Mouse (Mus musculus): ENCODE results near the gene Sgpp1. TPM values are rescaled to one million over a fixed set of nuclear protein-coding genes. Genes with fewer than 3 reads are reported as not detected.
"Not testable (repeated sequence)": the region's sequence is repeated elsewhere in the genome, so short reads cannot be mapped to it uniquely, and the experiment has no call there.

The Sgpp1 gene
- polyA plus RNA-seq, 1 experiment from 2014 or later, result 8.0 TPM

DNA sequence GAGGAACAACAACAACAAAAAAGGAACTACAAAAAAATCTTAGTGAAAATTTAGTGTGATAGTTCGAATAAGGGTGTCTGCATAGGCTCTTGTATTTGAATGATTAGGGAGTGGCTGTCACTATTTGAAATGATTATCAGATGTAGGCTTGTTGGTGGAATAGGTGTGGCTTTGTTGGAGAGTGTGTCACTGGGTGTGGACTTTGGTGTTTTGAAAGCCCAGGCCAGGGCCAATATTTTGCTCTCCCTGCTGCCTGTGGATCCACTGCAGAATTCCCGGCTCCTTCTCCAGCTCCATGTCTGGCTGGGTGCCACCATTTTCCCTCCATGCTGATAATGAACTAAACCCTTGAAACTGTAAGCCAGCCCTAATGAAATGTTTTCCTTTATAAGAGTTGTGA, 26.0 kb downstream of the Sgpp1 start:
- no peaks in the 10 kb centered on the region for H3K4me1 ChIP-seq (replicated peaks)
- H3K9ac ChIP-seq, result no peak overlapping the region
- H3K27me3 ChIP-seq, result no peaks in the 10 kb centered on the region
- H3K36me3 ChIP-seq, result peaks cover 5% of the 10 kb centered on the region; the same call in 1 of the 2 replicates
- ATAC-seq (ENCODE audit: low read depth), result no peak
- no peak overlapping the region for H3K27ac ChIP-seq (replicated peaks)
- no peaks in the 10 kb centered on the region for H3K9me3 ChIP-seq
- H3K4me2 ChIP-seq, result no peak overlapping the region
- H3K4me3 ChIP-seq, result no peak overlapping the region
- WGBS, result 93% methylated on average over 2 of the region's 2 CpGs

DNA sequence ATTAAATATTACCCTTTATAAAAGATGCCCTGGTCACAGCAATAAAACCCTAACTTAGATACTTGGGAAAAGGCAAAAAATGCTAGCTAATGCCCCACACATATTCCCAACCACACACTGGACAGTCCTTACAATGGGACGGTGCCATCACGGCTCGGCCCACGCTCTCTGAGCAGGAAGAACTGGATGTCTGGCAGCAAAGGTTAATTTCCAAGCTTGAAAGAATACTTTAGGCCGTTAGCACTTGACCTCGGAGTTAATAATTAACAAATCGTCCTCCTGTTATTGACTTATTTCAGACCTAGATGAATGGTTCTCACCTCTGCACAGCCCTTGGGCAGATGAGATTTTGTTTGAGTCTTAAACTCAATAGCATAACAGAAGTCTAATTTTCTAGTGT, 28.9 kb downstream of the Sgpp1 start:
- Histone ChIP-seq H3K27ac (replicated peaks) (no peak overlapping the region), H3K4me3 (no peak overlapping the region), H3K36me3 (no peaks in the 10 kb centered on the region), H3K9me3 (no peaks in the 10 kb centered on the region), H3K9ac (no peak overlapping the region), H3K4me2 (no peak overlapping the region), H3K4me1 (replicated peaks) (peaks cover 5% of the 10 kb centered on the region), H3K27me3 (no peaks in the 10 kb centered on the region)
- no peak for ATAC-seq (ENCODE audit: low read depth)
- WGBS, result 79% methylated on average over 7 of the region's 7 CpGs

DNA sequence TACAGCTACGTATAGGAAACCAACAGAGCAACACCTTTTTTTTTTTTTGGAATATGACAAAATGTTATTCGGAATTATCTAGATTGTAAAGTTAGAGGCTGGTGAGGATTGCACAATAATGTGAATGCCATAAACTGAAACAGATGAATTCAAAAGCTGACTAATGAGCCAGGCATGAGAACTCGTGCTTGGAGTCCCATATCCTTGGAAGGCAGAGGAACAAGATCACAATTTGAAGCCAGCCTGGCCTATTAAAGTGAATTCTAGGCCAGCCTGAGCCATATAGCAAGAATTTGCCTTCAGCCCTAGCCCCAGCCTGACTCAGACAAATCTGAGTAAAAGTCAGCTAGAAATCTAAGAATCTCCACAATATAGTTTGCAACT, 32.8 kb downstream of the Sgpp1 start:
- WGBS, result 87% methylated on average over 3 of the region's 3 CpGs
- no peak overlapping the region for H3K9ac ChIP-seq
- H3K4me2 ChIP-seq, result no peak overlapping the region
- peaks cover 13% of the 10 kb centered on the region for H3K4me1 ChIP-seq (replicated peaks)
- H3K27ac ChIP-seq (replicated peaks), result no peak overlapping the region
- H3K36me3 ChIP-seq, result no peaks in the 10 kb centered on the region
- no peak overlapping the region for H3K4me3 ChIP-seq
- H3K9me3 ChIP-seq, result 0 out of 2 replicates have a peak, but pooled peaks cover 4% of the 10 kb centered on the region
- ATAC-seq (ENCODE audit: low read depth), result no peak
- H3K27me3 ChIP-seq, result no peaks in the 10 kb centered on the region

DNA sequence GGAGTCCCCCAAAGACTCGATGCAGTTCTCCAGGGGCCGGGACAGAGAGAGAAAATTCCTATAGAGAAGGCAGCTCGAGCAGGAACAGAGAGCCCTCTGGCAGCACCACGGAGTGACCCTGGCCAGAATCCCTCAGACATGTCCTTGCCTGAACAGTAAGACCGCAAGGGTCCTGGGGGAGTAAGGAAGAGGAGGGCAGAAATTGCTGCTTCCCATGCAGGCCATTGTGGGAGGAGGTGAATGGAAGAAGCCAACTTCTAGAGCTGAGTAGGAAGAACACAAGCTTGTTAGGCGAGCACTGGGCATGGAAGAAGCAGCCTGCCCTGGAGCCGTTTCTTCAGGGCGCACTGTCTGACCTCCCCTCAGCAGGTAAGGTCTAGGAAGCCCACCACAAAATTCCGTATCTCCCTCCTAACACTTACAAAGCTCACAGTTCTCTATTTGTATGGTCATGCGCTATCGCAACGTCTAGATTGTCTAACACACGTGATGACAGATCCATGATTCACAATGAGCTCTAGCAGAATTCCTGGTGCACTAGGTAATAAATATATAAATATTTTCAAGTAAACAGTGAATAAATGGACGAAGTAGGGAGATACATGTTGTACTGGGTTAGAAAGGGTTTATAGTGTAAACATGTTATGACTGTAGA, 33.3 kb downstream of the Sgpp1 start:
- no peaks in the 10 kb centered on the region for H3K27me3 ChIP-seq
- ATAC-seq (ENCODE audit: low read depth), result no peak
- no peaks in the 10 kb centered on the region for H3K36me3 ChIP-seq
- H3K9ac ChIP-seq, result peak overlapping the region; percentile 52
- peak overlapping the region; percentile 46 for H3K4me2 ChIP-seq
- H3K9me3 ChIP-seq, result 0 out of 2 replicates have a peak, but pooled peaks cover 4% of the 10 kb centered on the region
- 72% methylated on average over 14 of the region's 14 CpGs for whole genome bisulfite sequencing
- H3K4me3 ChIP-seq, result peak overlapping the region; percentile 23
- H3K4me1 ChIP-seq (replicated peaks), result peaks cover 13% of the 10 kb centered on the region
- H3K27ac ChIP-seq (replicated peaks), result no peak overlapping the region

DNA sequence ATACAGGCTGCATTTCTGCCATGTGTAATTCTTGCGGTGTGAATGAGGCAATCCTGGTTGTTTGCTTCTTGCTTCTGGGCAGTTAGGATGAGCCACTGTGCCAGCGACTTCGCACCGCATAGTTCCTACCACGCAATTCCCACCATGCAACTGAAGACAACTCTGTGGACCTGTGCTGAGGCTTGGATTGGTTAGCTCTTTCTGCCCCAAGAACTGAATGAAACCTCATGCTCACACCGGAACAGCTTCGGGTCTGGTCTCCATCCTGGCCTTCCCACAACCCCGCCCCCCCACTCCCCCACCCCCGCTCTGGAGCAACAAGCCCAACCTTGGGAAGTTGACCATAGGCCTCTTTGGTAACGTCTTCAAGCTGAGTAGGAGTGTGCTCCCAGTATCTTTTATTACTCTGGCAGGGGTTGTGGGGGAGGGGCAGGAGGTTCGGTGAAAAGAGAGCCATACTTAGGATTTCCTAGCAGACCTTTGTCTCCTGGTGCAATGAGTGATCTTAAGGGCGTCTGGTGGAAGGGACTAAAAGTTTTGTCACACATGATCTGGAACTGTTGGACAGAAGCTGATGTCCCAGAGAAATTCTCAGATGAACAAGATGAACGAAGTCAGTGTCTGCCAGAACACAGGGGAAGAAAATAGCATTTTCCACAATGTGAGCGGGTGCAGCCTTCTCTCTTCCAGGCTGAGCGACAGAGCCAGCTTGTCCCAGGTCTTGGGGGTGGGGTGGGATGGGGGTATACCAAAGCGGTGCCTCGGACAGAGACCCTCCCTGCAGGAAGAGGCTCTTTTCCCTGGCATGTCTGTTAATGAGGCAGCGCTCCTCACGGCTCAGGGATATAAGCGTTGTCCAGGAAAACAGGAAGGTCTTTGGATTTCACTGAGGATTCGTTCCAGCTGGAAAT, 34.1 kb downstream of the Sgpp1 start:
- peak; percentile 43; the same call in 1 of the 2 replicates for ATAC-seq (ENCODE audit: low read depth)
- Histone ChIP-seq H3K9me3 (0 out of 2 replicates have a peak, but pooled peaks cover 4% of the 10 kb centered on the region), H3K27ac (replicated peaks) (no peak overlapping the region), H3K4me3 (peak overlapping the region; percentile 23), H3K36me3 (no peaks in the 10 kb centered on the region), H3K9ac (peak overlapping the region; percentile 52), H3K4me2 (peak overlapping the region; percentile 46), H3K4me1 (replicated peaks) (peaks cover 13% of the 10 kb centered on the region), H3K27me3 (no peaks in the 10 kb centered on the region)
- 33% methylated on average over 21 of the region's 21 CpGs for WGBS

DNA sequence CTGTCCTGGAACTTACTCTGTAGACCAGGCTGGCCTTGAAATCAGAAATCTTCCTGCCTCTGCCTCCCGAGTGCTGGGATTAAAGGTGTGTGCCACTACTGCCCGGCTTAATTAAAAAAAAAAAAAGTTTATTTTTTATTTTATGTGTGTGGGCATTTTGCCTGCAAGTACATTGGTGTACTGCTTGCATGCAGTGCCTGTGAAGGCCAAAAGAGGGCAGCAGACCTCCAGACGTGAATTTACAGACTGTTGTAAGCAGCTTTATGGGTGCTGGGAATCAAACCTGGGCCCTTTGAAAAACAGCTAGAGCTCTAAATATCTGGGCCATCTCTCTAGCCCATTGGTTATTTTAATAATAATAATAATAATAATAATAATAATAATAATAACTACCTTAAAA, 36.8 kb downstream of the Sgpp1 start:
- Histone ChIP-seq H3K4me2 (no peak overlapping the region), H3K27ac (replicated peaks) (no peak overlapping the region), H3K4me3 (no peak overlapping the region), H3K4me1 (replicated peaks) (peaks cover 13% of the 10 kb centered on the region), H3K9me3 (0 out of 2 replicates have a peak, but pooled peaks cover 4% of the 10 kb centered on the region), H3K36me3 (no peaks in the 10 kb centered on the region), H3K9ac (no peak overlapping the region), H3K27me3 (no peaks in the 10 kb centered on the region)
- WGBS, result 94% methylated on average over 3 of the region's 3 CpGs
- no peak for ATAC-seq (ENCODE audit: low read depth)

DNA sequence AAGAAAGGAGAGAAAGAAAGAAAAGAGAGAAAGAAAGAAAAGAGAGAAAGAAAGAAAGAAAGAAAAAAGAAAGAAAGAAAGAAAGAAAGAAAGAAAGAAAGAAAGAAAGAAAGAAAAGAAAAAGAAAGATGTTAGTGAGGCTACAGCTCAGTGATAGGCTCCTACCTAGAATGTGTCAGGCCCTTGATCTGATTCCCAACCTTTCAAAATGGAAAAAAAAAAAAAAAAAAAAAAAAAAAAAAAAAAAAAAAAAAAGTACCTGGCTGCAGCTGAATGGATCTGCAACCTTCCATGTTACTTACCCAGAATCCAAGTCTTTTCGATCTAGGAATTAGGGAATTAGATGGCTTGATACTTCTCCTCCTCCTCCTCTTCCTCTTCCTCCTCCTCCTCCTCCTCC, 39.7 kb downstream of the Sgpp1 start:
- not testable (repeated sequence) for H3K9me3 ChIP-seq; H3K9ac ChIP-seq; H3K4me3 ChIP-seq; H3K4me1 ChIP-seq (replicated peaks); H3K36me3 ChIP-seq; ATAC-seq (ENCODE audit: low read depth); H3K4me2 ChIP-seq; H3K27ac ChIP-seq (replicated peaks); H3K27me3 ChIP-seq
- WGBS, result 95% methylated on average over 1 of the region's 1 CpGs

DNA sequence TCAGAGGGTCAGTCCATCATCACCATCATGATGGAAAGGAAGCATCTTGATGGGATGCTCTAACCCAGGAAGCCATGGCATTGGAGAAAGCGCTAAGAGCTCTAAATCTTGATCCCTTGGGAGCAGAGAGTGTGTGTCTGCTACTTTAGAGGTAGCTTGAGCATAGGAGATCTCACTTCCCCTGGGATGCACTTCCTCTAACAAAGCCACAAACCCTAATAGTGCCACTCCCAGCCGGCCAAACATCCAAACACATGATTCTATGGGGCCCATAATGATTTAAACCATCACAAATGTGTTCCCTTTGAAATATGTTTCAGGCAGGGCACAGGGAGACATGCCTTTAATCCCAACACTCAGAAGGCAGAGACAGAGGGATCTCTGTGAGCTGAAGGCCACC, 46.5 kb downstream of the Sgpp1 start:
- no peak overlapping the region for H3K4me3 ChIP-seq
- WGBS, result 91% methylated on average over 2 of the region's 2 CpGs
- H3K4me2 ChIP-seq, result no peak overlapping the region
- H3K27ac ChIP-seq (replicated peaks), result no peak overlapping the region
- no peak overlapping the region for H3K9ac ChIP-seq
- H3K4me1 ChIP-seq (replicated peaks), result no peaks in the 10 kb centered on the region
- no peaks in the 10 kb centered on the region for H3K27me3 ChIP-seq
- no peak for ATAC-seq (ENCODE audit: low read depth)
- no peaks in the 10 kb centered on the region for H3K36me3 ChIP-seq
- H3K9me3 ChIP-seq, result no peaks in the 10 kb centered on the region

DNA sequence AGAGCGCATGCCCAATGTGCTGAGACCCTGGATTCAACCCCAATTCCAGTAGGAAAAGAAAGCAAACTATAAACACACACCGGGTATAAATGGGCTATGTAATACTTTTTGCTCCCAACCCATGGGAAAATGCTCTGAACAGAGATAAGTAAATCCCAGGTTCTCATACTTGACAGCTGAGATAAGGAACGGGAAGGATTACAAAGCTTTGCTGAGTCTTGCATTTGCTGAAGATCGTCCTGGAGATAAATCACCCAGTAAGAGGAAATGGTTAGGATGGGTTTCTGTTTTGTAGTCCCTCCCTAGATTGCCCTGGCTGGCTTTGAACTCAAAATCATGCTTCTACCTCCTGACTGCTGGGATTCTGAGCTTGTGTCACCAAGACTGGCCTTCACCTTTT, 48.2 kb downstream of the Sgpp1 start:
- no peak for ATAC-seq (ENCODE audit: low read depth)
- Histone ChIP-seq H3K4me2 (no peak overlapping the region), H3K4me1 (replicated peaks) (no peaks in the 10 kb centered on the region), H3K4me3 (no peak overlapping the region), H3K9ac (no peak overlapping the region), H3K9me3 (no peaks in the 10 kb centered on the region), H3K27ac (replicated peaks) (no peak overlapping the region), H3K27me3 (no peaks in the 10 kb centered on the region), H3K36me3 (no peaks in the 10 kb centered on the region)
- WGBS, result 83% methylated on average over 4 of the region's 4 CpGs

DNA sequence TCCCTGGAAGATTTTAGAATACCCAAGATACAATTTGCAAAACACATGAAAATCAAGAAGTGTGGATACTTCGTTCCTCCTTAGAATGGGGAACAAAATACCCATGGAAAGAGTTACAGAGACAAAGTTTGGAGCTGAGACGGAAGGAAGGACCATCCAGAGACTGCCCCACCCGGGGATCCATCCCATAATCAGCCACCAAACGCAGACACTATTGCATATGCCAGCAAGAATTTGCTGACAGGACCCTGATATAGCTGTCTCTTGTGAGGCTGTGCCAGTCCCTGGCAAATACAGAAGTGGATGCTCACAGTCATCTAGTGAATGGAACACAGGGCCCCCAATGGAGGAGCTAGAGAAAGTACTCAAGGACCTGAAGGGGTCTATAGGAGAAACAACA, 51.5 kb downstream of the Sgpp1 start:
- H3K9ac ChIP-seq; ATAC-seq (ENCODE audit: low read depth); H3K36me3 ChIP-seq; H3K9me3 ChIP-seq; H3K4me2 ChIP-seq; H3K4me1 ChIP-seq (replicated peaks); H3K27ac ChIP-seq (replicated peaks); H3K27me3 ChIP-seq; H3K4me3 ChIP-seq: not testable (repeated sequence)
- WGBS, result 92% methylated on average over 4 of the region's 4 CpGs

DNA sequence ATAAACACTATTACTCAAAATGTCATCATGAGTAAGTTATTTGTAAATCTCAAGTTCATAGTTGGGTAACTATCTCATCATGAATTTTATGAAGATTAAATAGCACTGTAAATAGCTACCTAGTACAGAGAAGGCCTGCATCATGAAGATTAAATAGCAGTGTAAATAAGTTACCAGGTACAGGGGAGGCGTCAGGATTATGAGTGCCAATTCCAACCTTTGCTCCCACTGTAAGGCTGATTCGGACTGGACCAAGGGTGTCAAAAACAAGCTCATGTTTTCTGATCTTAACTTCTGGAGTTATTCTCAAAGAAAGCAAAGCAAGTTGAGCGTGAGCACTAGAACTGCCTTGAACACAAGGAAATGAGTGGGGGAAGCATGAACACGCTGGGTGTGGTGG, 51.9 kb downstream of the Sgpp1 start:
- Histone ChIP-seq H3K4me3 (no peak overlapping the region), H3K27me3 (no peaks in the 10 kb centered on the region), H3K36me3 (no peaks in the 10 kb centered on the region), H3K9me3 (no peaks in the 10 kb centered on the region), H3K27ac (replicated peaks) (no peak overlapping the region), H3K4me2 (no peak overlapping the region), H3K4me1 (replicated peaks) (no peaks in the 10 kb centered on the region), H3K9ac (no peak overlapping the region)
- WGBS, result 94% methylated on average over 4 of the region's 4 CpGs
- no peak for ATAC-seq (ENCODE audit: low read depth)

DNA sequence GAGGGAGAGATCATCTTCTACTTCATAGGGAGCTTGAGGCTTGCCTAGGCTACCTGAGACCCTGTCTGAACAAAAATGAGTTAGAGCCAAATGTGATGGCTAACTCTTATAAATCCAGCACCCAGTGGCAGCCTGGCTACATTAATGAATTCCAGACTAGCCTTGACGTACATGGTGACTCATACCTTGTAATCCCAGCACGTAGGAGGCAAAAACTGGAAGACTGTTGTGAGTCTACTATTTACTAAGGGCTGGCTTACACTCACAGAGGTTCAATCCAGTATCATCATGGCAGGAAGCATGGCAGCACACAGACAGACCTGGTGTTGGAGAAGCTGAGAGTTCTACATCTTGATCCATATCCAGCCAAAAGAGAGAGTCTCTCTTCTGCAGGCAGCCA, 52.7 kb downstream of the Sgpp1 start:
- no peaks in the 10 kb centered on the region for H3K4me1 ChIP-seq (replicated peaks)
- no peak for ATAC-seq (ENCODE audit: low read depth)
- no peaks in the 10 kb centered on the region for H3K9me3 ChIP-seq
- H3K4me3 ChIP-seq, result no peak overlapping the region
- H3K4me2 ChIP-seq, result no peak overlapping the region
- H3K27me3 ChIP-seq, result no peaks in the 10 kb centered on the region
- H3K36me3 ChIP-seq, result no peaks in the 10 kb centered on the region
- H3K9ac ChIP-seq, result no peak overlapping the region
- 86% methylated on average over 2 of the region's 2 CpGs for WGBS
- H3K27ac ChIP-seq (replicated peaks), result no peak overlapping the region

Data from neural tube, embryonic 13.5 days (tissue).